Mouse (Mus musculus) fat pad, adult 2 months (tissue): ENCODE results near the gene Cdc42ep2.

Experiments
- DNase-seq: peaks from one replicate; pipeline ENCODE4 v3.0.0-alpha.2; 2011; ENCODE audit warnings: low read depth, low spot score; ENCODE audit errors: extremely low read depth

Gene Cdc42ep2

GRCm38 (mm10) chr19:5877618-5878361, 46.8 kb downstream of the Cdc42ep2 start, which contains the start of gene Slc25a45:
Gene Slc25a45, plus strand, starts transcription at chr19:5877808.
- DNase-seq: no peak

DNA sequence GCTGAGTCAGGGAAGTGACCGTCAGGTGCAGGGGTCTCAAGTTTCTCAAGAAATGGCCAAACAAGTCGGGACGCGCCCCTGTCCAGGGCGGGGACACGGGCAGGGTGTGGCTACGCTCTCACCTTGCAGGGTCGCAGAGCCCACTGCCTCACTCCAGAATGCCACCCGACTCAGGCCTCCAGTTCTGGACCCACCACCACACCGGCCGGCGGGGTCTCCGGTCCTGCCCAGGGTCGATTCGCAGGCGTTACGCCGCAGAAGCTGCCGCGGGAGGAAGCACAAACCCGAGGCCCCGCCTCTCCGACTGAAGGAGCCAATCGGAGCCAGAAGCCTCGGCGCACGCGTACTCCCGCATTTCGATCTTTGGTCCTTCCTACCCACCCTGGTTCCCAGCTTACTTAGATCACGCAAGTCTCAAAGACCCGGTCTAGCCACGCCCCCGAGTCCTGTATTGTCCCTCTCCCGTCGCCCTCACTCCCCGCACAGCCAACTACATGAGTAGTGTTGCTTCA, 49.6 kb downstream of the Cdc42ep2 start, which contains the start of gene Frmd8:
Gene Frmd8 (minus strand): TSS at position 306 of the 512 bp plus-strand sequence.
- peak; percentile 23 for DNase-seq

DNA sequence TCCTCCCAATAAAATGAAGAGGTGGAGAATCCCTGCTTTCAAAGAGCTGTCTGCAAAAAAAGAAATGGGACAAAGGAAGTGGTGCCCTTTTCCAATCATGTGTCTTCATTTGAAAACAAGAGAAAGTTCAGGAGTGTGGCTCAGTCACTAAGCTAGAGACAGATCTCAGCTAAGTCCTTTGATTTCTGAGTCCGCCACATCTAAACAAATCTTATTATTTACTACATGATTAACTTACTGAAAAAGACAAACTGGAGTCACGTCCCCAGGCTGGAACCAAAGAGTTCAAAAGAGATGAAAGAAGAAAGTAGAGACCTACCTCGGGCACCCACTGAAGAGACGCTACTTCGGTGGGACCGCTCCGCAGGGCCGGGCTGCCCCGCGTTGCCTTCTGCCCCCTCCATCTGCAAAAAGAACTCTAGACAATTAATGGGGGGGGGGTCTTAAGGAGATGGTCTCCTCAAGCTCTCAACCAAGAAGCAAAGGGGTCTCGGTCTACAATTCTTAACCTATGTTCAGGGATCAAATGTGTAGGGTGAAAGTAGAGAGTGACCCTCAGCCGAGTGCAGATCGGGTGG, 50.1 kb downstream of the Cdc42ep2 start:
- no peak for DNase-seq

GRCm38 (mm10) chr19:5872931-5873556, 51.6 kb downstream of the Cdc42ep2 start:
- no peak for DNase-seq

- DNase-seq: no peak
These were observed 52.1 kb downstream of the Cdc42ep2 start for GRCm38 (mm10) chr19:5872528-5872927.

GRCm38 (mm10) chr19:5871683-5872082, 52.9 kb downstream of the Cdc42ep2 start:
- no peak for DNase-seq

- no peak for DNase-seq
These were observed 53.3 kb downstream of the Cdc42ep2 start for GRCm38 (mm10) chr19:5871273-5871672.

DNA sequence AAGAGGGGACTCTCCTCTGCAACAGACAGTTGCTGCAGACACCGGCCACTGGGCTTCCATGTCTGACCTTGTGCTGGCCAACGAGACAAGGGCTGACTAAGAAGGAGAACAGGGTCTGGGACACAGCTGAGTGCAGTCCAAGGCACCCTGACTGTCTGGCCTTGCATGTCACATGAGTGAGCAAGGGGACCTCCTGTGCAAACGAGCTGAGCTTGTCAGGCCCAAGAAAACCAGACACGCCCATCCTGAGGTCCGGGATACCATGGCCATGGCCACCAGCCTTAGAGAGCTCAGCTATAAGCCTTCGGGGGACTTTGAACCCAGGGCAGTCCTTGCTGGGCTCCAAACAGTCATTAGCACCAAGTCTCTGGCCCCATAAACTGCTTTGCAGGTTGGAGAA, 56.5 kb downstream of the Cdc42ep2 start:
- no peak for DNase-seq
